Mouse (Mus musculus): ENCODE measurements around the gene Slc3a1.

The Slc3a1 gene

GRCm38 (mm10) chr17:85089621-85090020 is 61.4 kb downstream of the Slc3a1 start:
- peak; percentile 45 for DNase-seq (ENCODE audit: low spot score)

GRCm38 (mm10) chr17:85090120-85091099 is 62.2 kb downstream of the Slc3a1 start, which contains the start of the genes Prepl and Camkmt:
TSS of gene Prepl (minus strand) at chr17:85090241.
TSS of gene Camkmt (plus strand) at chr17:85090552.
- DNase-seq (ENCODE audit: low spot score), result peak; percentile 98

GRCm38 (mm10) chr17:85091762-85092161 is 63.6 kb downstream of the Slc3a1 start:
- no peak for DNase-seq (ENCODE audit: low spot score)

- DNase-seq (ENCODE audit: low spot score), result no peak
Measured at GRCm38 (mm10) chr17:85096396-85096795, 68.2 kb downstream of the Slc3a1 start.

- DNase-seq (ENCODE audit: low spot score), result no peak
Measured at GRCm38 (mm10) chr17:85098677-85099323, 70.6 kb downstream of the Slc3a1 start.

GRCm38 (mm10) chr17:85100232-85100631 is 72.1 kb downstream of the Slc3a1 start:
- DNase-seq (ENCODE audit: low spot score), result no peak

GRCm38 (mm10) chr17:85101751-85102150 is 73.6 kb downstream of the Slc3a1 start:
- DNase-seq (ENCODE audit: low spot score), result no peak

GRCm38 (mm10) chr17:85103310-85103709 is 75.1 kb downstream of the Slc3a1 start:
- no peak for DNase-seq (ENCODE audit: low spot score)

GRCm38 (mm10) chr17:85110640-85111039 is 82.5 kb downstream of the Slc3a1 start:
- no peak for DNase-seq (ENCODE audit: low spot score)

- DNase-seq (ENCODE audit: low spot score), result no peak
Measured at GRCm38 (mm10) chr17:85113441-85113840, 85.3 kb downstream of the Slc3a1 start.

All from retina, embryonic 14.5 days (tissue).